Mouse (Mus musculus): ENCODE data around the gene Mmp8.

Gene Mmp8

DNA sequence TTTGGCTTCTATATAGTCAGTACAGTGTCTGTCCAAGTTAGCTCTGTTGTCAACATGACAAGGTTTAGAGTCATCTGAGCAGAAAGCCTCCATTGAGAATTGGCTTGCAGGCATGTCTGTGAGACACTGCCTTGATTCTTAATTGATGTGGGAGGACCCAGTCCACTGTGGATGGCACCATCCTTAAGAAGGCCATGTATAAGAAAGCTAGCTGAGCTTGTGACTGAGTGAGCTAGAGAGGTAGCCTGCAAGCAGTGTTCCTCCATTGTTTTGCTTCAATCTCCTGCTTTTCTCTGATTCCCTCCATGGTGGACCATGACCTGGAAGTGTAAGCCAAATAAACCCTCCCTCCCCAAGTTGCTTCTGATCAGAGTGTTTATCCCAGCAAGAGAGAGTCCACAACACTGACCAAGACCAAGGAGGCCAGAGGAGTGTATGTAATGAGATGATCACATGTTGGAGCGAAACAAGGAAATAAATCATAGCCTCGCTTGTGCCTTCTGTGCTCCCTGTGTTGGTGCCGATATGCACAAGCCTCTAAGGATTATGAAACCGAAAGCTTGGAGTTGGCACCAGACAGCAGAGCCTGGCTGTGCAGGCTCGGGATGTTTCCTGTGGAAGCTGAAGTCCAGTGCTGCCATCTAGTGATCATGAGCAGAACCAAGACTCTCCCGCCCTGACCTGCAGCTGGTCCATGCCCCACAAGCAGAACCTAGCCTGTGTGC, 36.7 kb downstream of the Mmp8 start:
- DNase-seq (ENCODE audit: low spot score), result peak; percentile 75

DNA sequence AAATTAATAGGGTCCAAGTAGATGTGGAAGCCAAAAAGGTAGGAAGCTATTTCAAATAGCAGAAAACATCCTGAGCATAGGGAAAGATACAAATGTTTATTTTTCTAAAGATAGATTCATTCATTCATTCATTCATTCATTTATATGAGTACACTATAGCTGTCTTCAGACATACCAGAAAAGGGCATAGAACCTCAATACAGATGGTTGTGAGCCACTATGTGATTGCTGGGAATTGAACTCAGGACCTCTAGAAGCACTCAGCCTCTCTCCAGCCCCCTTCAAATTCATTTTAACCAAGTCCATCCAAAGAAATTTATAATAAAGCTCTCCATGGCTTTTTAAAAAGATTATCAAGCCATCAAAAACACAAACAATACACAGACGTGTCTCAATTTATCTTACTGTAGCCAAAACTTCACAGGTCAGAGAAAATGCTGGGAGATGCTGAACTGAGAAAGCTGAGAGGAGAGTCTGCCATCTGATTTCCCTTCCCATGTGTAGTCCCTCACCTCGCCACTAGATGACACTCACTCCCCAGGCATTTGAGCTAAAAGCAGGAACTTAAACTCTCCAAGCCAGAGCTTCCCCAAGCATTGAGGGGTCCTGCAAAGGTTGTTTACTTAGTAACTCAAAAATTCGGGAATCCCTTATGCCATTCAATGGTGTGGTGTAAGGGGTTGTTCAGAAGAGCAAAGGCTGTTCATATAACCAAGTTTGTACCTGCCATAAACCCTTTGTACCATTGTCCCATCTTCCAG, 44.9 kb downstream of the Mmp8 start:
- DNase-seq (ENCODE audit: low spot score), result peak; percentile 80

DNA sequence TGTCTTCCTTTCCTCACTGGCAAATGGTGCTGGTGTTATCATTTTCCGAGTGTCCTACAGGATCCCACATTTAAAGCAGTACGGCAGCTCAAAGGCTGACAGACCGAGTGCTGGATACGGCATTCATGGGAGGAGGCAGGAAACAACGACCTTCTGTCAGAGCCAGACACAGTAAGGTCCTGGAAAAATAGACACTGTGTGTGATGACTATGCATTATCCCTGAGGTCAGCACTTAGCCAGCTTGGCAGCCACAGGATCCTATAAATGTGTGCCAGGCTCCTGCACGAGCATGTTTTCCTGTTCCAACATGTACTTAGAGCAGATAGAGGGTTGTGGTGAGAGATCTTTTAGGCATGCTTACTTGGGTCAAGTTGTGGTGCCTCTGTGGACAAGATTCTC, 45.7 kb downstream of the Mmp8 start:
- DNase-seq (ENCODE audit: low spot score), result no peak

DNA sequence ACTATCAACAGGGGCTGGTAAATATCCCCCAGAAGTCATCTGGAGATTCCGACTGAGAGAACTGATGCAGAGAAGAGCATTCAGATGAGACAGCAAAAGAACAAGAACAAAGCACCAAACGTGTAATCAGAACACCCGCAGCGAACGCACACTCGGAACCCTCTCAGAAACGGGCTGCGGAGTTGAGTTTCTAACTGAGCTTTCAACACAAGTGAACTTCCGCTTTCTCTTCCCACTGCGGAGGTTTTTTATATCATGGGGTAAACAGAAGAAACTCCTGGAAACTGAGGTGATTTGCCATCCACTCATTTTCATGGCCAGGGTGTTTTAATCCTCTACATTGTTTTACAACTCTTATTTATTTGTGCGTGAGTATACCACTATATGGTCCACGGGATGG, 47.4 kb downstream of the Mmp8 start:
- DNase-seq (ENCODE audit: low spot score), result no peak
